Mouse (Mus musculus): ENCODE measurements around the gene Rps27. TPM values are rescaled to one million over a fixed set of nuclear protein-coding genes. Genes with fewer than 3 reads are reported as not detected.

Gene Rps27
- polyA plus RNA-seq (2015; fragmentation: Nextera tagmentation; extraction: Ambion mirVana), result 1,661 and 1,706 TPM in 2 replicates

DNA sequence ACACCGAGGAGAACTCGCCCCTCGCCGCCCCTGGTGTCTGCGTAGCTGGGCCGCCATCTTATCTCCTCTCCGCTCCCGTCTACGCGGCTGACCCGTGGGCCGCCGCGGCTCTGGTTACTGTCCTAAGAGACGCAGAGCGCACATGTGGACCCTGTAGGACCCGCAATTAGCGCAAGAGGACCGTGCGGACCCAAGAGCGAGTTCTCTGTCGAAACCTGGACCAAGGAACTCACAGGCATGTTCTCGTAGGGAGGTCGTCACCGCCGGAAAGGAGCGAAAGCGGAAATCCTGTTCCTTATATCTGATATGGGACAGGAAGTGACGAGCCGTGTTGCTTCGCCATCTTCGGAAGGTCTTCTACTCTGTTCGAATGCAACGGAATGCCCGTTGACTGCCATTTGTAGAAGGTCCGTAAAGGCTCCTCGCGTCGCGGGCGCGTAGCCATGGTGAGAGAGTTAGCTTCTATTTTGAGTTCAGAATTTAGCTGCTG, at the start of gene Rps27, which contains the start of gene Rab13:
Gene Rps27 (minus strand): TSS at position 275 of the 490 bp plus-strand sequence.
Gene Rab13 (plus strand): TSS at position 319 of the 490 bp plus-strand sequence.
- Histone ChIP-seq H3K4me3 (ENCODE audit: low read depth, low read length) (peak within 1 kb of the TSS; percentile 90), H3K36me3 (ENCODE audit: control insufficient read depth, insufficient read depth, low read length) (peaks cover 5% of the 10 kb centered on the region), H3K4me2 (replicated peaks; ENCODE audit: low read depth) (peak within 1 kb of the TSS; percentile 59), H3K27me3 (ENCODE audit: control insufficient read depth, insufficient read depth, low read length) (no peaks in the 10 kb centered on the region), H3K27ac (replicated peaks) (peak within 1 kb of the TSS; percentile 92), H3K9ac (ENCODE audit: low read length) (peak within 1 kb of the TSS; percentile 98), H3K4me1 (replicated peaks; ENCODE audit: control insufficient read depth, insufficient read depth) (peaks cover 4% of the 10 kb centered on the region; the same call in 1 of the 2 replicates), H3K9me3 (ENCODE audit: control insufficient read depth, low read length) (no peaks in the 10 kb centered on the region)
- no peak for TF ChIP-seq EP300 (optimal IDR thresholded peaks at IDR 0.05)
- no peak for TF ChIP-seq CTCF (IDR thresholded peaks at IDR 0.05; ENCODE audit: low read depth)
- ATAC-seq (ENCODE audit: low FRiP score, low TSS enrichment) (peak; percentile 94), DNase-seq (ENCODE audit: low spot score) (peak; percentile 90)
- WGBS, result under 1% methylated on average over 42 of the region's 42 CpGs

DNA sequence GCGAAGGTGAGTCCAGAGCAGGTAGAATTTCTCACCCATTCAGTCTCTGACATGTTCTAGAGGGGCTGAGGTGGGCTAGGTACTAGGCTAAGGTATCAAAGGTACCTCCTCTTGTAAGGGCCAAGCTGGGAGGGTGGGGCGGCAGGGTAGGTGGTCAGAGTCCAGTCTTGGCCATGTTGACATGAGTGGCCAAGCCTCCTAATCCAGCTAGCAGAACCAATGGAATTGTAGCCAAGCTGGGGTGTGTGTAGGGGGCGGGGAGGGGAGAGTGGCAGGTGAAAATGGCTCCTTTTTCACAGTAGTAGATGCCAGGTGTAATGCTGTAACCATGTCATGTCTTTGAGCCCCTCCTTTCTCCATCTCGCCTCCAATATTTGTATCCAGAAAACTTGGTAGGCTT, 45.1 kb upstream of the Rps27 start:
- no peaks in the 10 kb centered on the region for H3K9me3 ChIP-seq (ENCODE audit: control insufficient read depth, low read length)
- H3K4me2 ChIP-seq (replicated peaks; ENCODE audit: low read depth), result no peak overlapping the region
- peak; percentile 85 for DNase-seq (ENCODE audit: low spot score)
- no peaks in the 10 kb centered on the region for H3K27me3 ChIP-seq (ENCODE audit: control insufficient read depth, insufficient read depth, low read length)
- H3K4me1 ChIP-seq (replicated peaks; ENCODE audit: control insufficient read depth, insufficient read depth), result 0 out of 2 replicates have a peak, but pooled peaks cover 4% of the 10 kb centered on the region
- peak; percentile 28; the same call in 1 of the 2 replicates for ATAC-seq (ENCODE audit: low FRiP score, low TSS enrichment)
- H3K36me3 ChIP-seq (ENCODE audit: control insufficient read depth, insufficient read depth, low read length), result peaks cover 22% of the 10 kb centered on the region
- H3K4me3 ChIP-seq (ENCODE audit: low read depth, low read length), result no peak overlapping the region
- WGBS, result 77% methylated on average over 4 of the region's 4 CpGs
- TF ChIP-seq CTCF (IDR thresholded peaks at IDR 0.05; ENCODE audit: low read depth), result no peak
- TF ChIP-seq EP300 (optimal IDR thresholded peaks at IDR 0.05), result no peak
- H3K27ac ChIP-seq (replicated peaks), result no peak overlapping the region; the same call in 1 of the 2 replicates
- no peak overlapping the region for H3K9ac ChIP-seq (ENCODE audit: low read length)

DNA sequence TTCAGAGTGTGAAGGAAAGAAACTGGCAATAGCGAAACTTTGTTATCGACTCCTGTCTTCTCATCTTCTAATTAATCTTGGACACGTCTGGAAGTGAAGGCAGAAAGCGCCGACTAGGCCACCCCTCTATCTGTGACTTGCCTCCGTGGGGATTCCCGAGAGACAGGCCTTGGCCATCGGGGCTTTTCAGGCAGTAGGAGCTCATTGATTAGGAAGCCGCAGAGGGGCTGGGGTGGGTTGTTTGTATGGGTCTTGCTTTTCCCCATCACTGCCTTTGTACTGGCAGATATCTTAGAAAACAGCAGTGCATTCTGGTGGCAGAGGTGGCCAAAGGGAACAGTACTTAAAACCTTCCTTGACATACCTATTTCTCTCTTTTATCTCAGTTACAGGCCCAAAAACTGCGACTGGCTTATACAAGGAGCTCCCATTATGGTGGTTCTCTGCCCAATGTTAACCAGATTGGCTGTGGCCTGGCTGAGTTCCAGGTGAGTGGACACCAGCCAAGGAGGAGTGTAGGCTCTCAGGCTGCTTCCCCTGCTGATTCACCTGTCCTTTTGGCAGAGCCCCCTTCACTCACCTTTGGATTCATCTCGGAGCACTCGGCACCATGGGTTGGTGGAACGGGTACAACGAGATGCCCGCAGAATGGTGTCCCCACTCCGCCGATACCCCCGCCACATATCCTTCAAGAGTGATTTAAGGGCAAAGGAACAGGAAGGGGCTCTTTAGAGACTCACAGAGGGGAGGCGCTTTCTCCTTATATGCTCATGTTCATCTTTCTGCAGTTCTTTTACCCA, 43.5 kb upstream of the Rps27 start:
- Histone ChIP-seq H3K36me3 (ENCODE audit: control insufficient read depth, insufficient read depth, low read length) (peaks cover 18% of the 10 kb centered on the region), H3K27ac (replicated peaks) (no peak overlapping the region), H3K9ac (ENCODE audit: low read length) (no peak overlapping the region), H3K4me3 (ENCODE audit: low read depth, low read length) (no peak overlapping the region), H3K9me3 (ENCODE audit: control insufficient read depth, low read length) (no peaks in the 10 kb centered on the region), H3K4me1 (replicated peaks; ENCODE audit: control insufficient read depth, insufficient read depth) (0 out of 2 replicates have a peak, but pooled peaks cover 4% of the 10 kb centered on the region), H3K4me2 (replicated peaks; ENCODE audit: low read depth) (no peak overlapping the region), H3K27me3 (ENCODE audit: control insufficient read depth, insufficient read depth, low read length) (no peaks in the 10 kb centered on the region)
- 90% methylated on average over 19 of the region's 19 CpGs for WGBS
- no peak for DNase-seq (ENCODE audit: low spot score)
- ATAC-seq (ENCODE audit: low FRiP score, low TSS enrichment), result no peak
- TF ChIP-seq CTCF (IDR thresholded peaks at IDR 0.05; ENCODE audit: low read depth), result no peak
- TF ChIP-seq EP300 (optimal IDR thresholded peaks at IDR 0.05), result no peak

DNA sequence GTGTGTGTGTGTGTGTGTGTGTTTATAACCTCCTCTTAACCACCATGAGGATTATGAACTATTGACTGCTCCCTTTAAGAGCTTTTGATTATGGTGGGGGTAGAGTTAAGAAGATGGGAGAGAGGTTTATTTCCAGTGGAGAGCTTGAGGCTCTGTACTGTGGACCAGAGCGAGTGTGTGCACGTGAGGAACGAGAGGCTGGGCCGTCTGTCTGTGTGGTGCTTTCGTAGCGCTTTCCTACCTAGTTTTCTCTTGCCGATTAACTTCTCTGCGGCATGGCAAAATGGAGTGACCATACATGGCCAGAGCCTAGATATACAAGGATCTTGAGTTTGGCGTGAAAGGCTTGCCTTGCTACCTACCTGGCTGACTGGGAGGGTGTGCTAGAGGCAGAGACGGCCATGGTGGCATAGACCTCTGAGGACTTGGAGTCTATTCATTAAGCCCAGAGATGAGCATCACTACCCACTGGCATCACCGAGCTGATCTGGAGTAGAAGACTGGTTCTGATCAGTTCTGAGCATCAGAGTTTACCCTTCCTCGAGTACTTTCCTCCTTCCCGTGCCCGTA, 42.4 kb upstream of the Rps27 start:
- Histone ChIP-seq H3K27me3 (ENCODE audit: control insufficient read depth, insufficient read depth, low read length) (no peaks in the 10 kb centered on the region), H3K4me1 (replicated peaks; ENCODE audit: control insufficient read depth, insufficient read depth) (0 out of 2 replicates have a peak, but pooled peaks cover 4% of the 10 kb centered on the region), H3K27ac (replicated peaks) (no peak overlapping the region), H3K4me3 (ENCODE audit: low read depth, low read length) (no peak overlapping the region), H3K9ac (ENCODE audit: low read length) (no peak overlapping the region), H3K4me2 (replicated peaks; ENCODE audit: low read depth) (no peak overlapping the region), H3K9me3 (ENCODE audit: control insufficient read depth, low read length) (no peaks in the 10 kb centered on the region), H3K36me3 (ENCODE audit: control insufficient read depth, insufficient read depth, low read length) (peaks cover 22% of the 10 kb centered on the region)
- WGBS, result 89% methylated on average over 14 of the region's 14 CpGs
- no peak for ATAC-seq (ENCODE audit: low FRiP score, low TSS enrichment)
- DNase-seq (ENCODE audit: low spot score), result no peak
- no peak for TF ChIP-seq EP300 (optimal IDR thresholded peaks at IDR 0.05)
- no peak for TF ChIP-seq CTCF (IDR thresholded peaks at IDR 0.05; ENCODE audit: low read depth)

DNA sequence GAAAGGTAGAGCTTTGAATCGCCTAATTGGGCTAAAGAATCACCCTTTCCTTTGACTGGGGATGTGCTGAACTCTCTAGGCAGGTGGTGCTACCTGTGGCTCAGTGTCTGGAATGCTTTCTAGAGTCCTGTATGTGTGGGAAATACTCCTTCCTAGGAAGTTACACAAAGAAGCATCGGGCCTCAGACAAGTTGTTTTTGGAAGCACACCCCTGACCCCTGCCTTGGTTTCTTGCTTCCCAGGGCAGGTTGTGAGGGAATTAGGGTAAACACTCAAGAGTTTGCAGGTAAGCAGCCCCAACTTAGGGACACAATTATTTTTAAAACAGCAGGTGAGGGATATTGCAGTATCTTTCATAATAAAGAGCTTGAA, 41.7 kb upstream of the Rps27 start:
- Histone ChIP-seq H3K36me3 (ENCODE audit: control insufficient read depth, insufficient read depth, low read length) (peaks cover 20% of the 10 kb centered on the region), H3K9me3 (ENCODE audit: control insufficient read depth, low read length) (no peaks in the 10 kb centered on the region), H3K4me3 (ENCODE audit: low read depth, low read length) (peak overlapping the region; percentile 83), H3K4me2 (replicated peaks; ENCODE audit: low read depth) (peak overlapping the region; percentile 77), H3K27ac (replicated peaks) (no peak overlapping the region), H3K4me1 (replicated peaks; ENCODE audit: control insufficient read depth, insufficient read depth) (0 out of 2 replicates have a peak, but pooled peaks cover 4% of the 10 kb centered on the region), H3K27me3 (ENCODE audit: control insufficient read depth, insufficient read depth, low read length) (no peaks in the 10 kb centered on the region), H3K9ac (ENCODE audit: low read length) (peak overlapping the region; percentile 94)
- ATAC-seq (ENCODE audit: low FRiP score, low TSS enrichment) (no peak), DNase-seq (ENCODE audit: low spot score) (no peak)
- 11% methylated on average over 2 of the region's 2 CpGs for WGBS
- no peak for TF ChIP-seq CTCF (IDR thresholded peaks at IDR 0.05; ENCODE audit: low read depth)
- no peak for TF ChIP-seq EP300 (optimal IDR thresholded peaks at IDR 0.05)
